Mouse (Mus musculus) left cerebral cortex, adult 9 months (tissue): ENCODE data around the gene Hexim2.
A peak's percentile ranks its signal among the peaks of the same experiment; 100 is the strongest.

Source experiments
- DNase-seq, 2 experiments: peaks; one replicate each; pipeline ENCODE4 v3.0.0; 2022; ENCODE audit warnings: low spot score in 2 of 2

The Hexim2 gene

DNA sequence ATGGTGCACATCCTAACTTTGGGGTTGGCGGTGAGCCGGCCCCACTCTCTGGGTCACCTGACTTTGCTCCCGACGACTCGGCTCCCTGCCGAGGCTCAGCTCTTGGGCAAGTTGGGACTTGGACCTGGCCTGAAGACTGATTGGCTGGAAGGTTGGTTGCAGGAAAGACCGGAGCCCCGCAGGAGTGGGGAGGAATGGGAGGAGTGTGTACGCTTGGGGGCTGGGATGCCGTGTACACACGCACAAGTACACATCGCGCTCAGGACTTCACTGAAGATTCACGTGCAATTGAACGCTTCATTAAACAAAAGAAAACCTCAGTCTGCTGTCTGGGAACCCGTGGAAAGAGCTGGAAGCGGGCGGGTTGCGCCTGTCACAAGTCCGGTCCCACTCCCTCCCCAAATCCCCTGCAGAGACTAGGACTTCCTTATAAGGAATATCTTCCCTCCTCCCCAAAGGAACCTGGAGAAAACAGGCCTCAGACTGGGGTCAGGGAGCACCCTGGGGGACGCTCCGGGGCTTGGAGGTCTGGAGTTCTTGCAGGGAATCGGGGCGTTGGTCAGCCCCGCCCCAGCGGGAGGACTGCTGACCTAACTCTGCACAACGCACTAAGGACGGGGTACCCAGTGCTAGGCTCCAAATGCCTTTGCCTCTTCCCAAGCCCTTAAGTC, 20.2 kb upstream of the Hexim2 start:
- no peak for DNase-seq

DNA sequence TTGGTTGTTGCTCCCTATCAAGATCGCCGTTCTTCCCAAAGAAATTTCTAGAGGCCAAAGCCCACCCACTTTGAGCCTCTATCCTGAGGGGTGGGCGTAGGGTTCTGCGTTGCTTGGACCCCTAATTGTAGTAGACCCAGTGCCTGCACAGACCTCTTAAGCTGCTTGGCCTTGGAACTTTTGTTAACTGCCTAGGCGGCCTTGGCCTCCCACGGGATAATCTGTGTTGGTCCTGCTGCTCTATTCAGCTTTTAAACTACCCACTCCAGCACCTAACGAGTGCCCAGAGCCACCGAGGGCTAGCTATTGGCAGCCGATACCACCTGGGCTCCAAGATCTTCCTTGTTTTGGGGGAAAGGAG, 19.7 kb upstream of the Hexim2 start:
- DNase-seq, result no peak

DNA sequence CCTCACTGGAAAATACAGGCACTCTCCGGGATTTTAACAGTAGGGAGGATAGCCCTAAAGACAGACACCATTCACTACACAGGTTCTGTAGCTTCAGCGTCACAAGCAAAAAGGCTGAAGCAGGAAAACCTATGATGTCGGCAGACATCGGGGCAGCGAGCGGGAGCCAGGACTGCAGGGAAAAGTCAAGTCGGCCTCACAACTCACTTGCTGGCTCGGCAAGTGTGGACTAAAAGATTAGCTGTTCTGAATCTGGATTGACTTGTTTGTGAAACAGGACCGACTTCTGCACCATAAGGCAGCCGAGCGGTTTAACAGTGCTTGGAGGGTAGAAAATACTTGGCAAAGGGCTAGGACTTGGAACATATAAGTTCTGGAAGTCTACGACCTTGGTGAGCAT, 19.2 kb upstream of the Hexim2 start:
- no peak for DNase-seq

DNA sequence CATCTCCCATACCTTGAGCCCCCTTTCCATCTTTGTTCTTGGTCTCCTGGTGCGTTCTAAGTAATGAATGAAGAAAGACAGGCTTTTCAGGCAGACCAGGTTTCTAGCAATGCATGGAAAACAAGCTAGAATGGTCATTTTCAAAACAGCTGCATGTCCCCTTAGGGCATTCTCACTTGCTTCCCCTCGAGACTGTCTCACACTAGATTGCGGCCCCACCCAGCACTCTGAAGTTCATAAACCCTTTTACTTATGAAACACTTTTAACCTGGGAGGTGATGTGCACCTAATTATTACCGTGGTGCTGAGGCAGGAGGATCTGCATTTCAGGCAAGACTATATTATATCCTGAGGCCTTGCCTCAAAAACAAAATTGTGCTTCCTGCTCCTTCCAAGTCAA, 18.5 kb upstream of the Hexim2 start:
- DNase-seq, result no peak

DNA sequence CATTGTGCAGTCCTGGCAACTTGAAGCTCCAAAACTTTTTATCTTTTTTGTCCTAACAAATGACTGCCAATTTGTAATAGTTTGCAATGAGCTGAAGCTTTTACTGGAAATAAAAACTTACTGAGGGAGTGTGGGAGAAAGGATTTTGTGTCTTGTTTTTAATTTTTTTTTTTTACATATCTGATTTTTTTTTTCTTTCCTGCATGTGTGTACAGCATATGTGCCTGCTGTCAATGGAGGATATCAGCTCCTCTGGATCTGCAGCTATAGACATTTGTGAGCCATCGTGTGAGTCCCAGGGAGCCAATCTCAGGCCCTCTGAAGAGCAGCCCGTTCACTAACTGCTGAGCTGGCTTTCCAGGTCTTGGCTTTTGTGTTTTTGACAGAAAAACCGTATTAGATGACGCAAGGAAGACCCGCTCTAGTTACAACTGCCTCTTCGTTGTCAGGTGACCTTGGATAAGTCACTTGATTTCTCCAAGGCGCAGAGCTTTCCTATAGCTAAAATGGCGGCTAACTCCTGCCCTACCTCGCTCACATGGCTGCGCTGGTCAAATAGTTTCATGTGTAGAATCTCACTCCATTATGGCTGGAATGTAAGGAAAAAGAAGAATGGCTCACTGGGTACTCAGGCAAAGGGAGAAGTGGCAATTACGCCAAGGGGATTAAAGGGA, 17.8 kb upstream of the Hexim2 start:
- no peak for DNase-seq

DNA sequence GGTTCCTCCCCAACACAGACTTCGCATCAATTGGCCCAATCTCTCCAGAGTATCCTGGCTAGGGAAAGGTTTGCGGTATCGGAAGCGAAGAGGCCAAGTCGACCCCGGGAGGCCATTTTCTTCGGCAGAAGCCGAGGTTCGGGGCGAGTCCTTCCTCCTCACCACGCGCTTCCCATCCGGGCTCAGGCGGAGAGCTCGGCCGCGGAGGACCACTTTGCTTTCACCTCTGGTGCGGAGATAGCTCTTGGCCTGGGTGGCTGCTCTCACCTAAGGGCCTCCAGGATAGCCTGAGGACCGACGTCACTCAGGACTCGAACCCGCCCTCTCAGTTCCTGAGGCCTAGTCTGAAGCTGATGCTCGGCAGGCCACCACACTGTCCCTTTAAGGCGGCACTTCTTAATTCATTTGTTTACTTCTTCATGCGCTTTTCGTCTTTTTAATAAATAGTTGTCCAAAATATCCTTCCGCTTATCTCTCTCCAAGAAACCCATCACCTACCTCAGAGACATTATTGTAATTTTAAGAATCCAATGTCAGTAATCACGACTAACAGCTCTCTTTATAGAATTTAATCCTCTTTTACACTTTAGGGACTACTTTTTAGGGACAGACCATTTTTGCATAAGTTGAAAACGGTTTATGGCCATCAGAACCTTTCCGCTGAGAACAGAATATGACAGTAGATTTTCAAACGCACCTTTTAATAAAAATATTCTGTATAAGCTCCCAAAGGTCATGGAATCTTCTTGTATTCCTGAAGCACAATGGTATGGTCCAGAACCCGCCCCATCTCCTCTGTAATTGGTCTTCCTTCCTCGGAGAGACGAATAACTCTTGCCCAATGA, 16.8 kb upstream of the Hexim2 start:
- DNase-seq, result peak; percentile 78 to 85

DNA sequence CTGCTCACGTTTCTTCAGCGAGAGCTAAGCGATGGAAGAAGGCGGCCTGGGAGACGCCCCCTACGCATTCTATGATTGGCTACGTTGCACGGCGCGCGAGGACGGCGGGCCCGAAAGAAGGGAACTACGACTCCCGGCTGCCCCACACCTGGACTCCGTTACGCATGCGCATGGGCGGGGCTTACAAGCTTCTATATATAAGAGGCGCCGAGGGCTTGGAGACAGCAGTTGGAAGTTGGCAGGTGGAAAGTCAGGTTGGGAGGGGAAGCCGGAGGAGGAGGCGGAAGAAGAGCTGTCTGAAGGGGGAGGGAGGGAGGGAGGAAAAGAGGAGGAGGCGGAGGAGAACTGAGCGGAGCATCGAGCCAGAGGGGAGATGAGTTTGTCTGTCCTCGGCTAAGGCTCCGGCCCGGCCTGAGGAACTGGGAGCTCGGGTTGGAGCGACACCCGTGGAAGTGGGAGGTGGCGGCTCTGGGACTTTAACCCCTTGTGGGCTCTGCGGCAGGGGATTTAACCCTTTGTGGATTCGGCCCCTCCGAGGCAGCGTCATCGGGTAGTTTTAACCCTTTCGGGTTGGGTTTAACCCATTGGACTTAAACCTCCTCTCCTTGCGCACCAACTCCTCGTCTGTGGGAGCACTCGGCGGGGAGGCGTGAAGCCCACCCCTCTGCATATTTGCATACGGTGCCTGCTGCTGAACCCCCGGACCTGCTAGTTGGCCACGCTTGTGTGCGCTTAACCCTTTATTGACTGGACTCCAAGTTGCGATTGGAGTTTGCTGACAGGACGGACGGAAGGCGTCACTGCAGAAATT, 16.0 kb upstream of the Hexim2 start, which contains the start of gene Hexim1:
TSS of gene Hexim1 (plus strand) at position 224 of the 811 bp plus-strand sequence.
- DNase-seq, result peak; percentile 99 to 100

DNA sequence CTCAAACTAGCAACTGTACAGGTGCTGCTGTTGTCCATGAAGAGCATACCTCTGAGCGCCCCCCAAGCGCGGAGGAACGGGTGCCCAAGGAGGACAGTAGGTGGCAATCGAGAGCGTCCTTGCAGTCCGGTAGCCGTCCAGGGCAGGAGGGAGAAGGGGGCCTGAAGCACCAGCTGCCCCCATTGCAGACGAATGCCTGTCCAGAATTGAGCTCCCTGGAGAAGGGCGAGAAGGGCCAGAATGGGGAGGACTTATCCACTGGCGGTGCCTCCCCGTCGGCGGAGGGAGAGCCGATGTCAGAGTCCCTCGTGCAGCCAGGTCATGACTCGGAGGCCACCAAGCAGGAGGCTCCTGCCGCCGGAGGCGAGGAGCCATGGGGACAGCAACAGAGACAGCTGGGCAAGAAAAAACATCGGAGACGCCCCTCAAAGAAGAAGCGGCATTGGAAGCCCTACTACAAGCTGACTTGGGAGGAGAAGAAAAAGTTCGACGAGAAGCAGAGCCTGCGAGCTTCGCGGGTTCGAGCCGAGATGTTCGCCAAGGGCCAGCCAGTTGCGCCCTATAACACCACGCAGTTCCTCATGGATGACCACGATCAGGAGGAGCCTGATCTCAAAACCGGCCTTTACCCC, 15.2 kb upstream of the Hexim2 start:
- peak in 1 of 2 experiments; percentile 78 for DNase-seq

DNA sequence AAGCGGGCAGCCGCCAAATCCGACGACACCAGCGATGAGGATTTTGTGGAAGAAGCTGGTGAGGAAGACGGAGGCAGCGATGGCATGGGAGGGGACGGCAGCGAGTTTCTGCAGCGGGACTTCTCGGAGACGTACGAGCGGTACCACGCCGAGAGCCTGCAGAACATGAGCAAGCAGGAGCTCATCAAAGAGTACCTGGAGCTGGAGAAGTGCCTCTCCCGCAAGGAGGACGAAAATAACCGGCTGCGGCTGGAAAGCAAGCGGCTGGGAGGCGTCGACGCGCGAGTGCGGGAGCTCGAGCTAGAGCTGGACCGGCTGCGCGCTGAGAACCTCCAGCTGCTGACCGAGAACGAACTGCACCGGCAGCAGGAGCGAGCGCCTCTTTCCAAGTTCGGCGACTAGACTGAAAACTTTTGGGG, 14.6 kb upstream of the Hexim2 start:
- DNase-seq, result no peak

DNA sequence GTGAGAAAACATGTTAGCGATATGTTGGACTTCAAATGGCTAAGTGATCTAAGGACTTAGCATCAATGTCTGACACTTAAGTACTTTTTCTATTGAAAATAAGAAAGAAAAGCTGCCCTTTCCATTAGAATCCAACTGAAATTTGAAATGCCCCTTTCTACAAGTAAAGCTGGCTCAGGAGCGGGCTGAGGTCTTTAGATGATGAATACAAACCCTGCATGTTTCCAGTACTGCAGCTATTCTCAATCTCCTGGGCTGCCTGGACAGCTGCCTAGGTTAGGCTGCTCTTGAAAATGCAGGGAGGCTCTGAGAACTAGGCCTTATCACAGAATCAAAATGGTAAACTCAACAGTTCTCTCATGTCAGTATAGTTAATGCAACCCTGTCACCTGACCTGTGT, 13.4 kb upstream of the Hexim2 start:
- DNase-seq, result no peak

DNA sequence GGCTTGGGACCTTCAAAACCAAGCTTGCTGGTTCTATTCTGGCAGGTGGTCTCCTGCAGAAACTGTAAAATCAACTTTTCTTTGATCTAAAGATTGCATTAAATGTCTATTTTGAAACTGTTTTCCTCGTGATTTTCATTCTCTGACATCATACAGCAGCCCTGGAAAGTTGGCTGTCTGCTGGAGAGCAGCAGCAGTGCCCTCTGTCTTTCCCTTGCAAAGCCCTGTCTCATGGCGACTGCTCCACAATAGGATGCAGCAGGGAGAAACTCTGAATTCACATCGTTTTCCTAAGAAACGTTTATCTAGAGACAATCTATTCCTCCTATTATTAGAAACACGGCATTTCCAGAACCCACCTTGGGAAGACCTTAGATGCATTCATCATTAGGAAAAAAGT, 12.6 kb upstream of the Hexim2 start:
- DNase-seq, result no peak

DNA sequence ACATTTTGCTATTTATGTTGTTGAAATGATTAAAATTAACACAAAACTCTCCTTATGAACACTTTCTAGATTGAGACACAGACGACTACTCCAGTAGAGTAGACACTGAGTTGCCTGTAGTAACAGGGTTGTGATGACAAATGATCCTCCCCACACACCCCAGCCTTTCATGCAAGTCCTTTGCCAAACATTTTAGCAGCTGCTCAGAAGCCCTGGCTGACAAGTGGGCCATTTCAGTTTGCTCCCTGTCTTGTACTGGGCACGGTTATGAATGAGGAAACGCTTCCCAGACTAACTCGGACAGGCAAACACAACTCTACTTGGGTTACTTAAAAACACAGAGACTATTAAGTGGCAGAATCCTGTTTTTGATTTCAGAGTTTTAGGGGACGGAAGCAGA, 11.9 kb upstream of the Hexim2 start:
- no peak for DNase-seq

DNA sequence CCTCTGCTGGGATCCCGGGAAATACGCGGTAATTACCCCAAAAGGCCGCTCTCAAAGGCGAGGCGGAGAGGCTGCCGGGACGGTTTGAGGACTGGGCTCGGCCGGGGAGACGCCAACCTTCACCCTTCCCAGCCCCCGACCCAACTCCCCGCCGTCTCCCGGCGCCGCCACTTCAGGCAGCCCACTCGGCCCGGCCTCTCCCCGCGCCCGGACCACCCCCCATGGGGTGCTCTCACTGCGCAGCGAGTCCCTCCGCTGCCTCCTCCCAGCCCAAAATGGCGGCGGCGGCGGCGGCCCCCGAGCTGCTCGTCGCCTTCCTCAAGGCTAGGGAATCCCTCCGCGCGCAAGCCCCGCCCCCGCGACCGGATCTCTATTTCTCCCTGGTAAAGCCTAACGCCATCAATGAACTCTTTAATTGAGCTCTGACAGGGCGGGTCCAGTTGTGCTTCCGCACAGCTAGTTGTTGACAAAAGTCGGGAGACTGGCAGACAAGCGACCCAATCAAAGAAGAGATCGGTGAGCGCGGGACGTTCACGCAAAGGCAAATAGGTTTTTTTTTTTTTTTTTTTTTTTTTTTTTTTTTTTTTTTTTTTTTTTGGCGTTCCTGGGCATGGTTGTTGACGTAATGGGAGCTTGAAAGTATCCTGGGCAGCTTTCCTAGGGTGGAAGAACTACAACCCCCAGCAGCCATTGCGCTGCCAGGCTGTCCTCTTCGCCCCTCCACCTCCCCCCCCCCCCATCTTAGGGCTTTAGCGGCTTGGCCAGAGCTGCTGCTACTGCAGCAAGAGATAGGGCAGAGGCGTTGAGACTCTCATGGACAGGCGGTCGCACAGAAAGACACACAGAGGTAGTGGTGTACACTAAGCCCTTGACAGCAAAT, 587 bp downstream of the Hexim2 start:
- DNase-seq, result peak; percentile 99 to 100

DNA sequence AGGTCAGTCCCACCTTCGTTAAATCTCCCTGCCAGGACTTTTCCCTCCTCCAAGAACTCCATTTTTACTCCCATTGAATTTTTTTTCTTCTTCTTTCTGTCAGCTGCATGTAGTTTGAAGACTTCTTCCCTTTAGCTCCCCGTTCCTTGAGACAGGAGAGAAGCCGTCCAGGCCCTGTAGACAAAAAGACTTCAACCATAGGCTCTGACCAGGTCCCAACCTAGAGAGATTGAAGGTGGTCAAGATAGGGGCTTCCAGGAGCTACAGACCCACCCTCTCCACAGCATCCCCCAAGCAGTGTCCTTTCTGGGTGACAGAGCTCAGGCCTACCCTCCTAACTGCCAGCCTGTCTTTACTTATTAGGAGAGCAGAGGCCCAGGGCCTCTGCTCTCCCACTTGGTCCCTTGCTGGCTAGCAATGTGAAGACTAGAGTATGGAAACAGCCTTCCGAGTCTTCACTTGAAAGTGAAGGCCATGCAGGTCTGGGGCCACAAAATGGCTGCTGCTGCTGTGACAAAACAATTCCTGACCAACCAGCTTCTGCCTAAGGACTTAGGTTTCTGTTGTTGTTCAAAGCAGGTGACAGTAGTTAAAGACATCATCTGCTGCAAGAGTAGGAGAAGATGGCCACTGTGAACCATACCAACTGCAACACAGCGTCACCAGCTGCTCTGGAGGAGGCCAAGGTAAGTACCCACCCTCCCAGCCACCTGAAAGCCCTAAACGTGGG, 1.4 kb downstream of the Hexim2 start:
- no peak for DNase-seq

DNA sequence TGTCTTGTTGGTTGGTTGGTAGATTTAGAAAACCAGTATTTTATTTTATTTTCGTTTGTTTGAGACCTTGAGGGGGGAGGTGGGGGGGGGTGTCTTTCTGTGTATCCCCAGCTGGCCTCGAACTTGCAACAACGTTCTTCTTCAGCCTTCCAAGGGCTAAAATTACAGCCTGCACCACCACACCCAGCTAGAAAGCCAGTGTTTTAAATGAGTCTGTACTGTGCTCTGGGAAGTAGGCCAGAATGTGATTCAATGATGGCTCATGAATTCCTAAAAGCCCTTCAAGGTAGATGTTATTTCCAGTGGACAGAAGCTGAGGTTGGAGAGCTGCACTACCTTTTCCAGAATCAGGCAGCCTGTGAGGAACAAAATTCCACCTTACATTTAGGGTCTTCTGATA, 2.0 kb downstream of the Hexim2 start:
- DNase-seq, result no peak

DNA sequence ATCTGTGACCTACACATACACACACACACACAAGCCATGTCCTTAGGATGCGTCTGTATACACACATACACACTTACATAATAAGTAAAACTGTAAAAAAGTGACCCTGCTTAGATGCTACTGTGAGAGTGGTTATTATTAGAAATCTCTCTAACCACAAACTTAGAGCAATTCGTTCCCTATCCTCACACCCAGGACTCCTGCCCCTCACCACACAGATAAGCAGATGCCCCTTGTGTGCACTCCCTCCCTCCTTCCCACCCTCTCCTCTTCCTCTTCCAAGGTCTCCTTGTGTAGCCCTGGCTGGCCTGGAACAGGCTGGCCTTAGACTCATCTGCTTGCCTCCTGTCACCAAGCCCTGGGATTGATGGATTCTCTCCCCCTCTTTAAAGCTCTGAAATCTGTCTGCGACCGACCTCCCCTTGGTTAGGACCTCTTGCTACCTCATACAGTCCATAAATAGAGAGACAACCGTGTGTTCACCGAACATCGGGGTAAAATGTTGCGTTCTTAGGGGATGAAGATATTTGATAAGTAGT, 3.9 kb downstream of the Hexim2 start:
- no peak for DNase-seq

DNA sequence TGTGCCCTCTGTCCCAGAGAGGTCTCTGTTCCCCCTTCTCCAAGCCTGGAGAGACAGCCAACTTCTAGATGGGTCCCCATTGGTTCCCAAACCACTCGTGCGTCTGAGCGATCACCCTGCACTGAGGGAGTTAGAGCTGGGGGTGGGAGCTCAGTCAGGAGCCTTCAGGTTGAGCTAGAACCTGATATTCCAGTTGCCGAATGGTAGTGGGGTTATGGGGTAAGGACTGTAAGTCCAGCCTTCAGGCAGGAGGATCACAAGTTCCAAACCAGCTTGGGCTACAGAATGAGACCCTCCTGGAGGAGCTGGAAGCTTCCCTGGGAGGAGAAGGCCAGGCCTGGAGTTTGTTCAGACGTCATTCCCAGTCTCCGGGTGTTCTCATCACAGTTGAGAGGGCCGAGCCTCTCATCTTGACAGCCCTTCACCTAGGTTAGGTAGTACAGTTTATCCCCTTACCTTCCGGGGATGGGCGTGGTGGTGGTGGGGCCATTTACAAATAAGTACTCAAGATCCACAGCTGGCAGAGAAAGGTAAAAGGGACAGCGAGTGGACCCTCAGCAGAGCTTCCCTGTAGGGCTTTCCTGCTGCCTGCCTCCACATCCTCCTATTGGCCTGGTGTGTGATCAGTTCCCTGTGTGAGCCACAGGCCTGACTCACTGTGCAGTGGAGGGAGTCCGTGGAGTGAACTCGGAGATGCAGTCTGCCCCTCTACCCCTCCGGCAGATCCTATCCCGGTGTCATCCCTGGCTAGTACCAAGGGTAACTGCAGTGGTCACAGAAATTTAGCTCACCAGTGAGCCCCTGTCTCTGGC, 7.9 kb downstream of the Hexim2 start:
- no peak for DNase-seq

DNA sequence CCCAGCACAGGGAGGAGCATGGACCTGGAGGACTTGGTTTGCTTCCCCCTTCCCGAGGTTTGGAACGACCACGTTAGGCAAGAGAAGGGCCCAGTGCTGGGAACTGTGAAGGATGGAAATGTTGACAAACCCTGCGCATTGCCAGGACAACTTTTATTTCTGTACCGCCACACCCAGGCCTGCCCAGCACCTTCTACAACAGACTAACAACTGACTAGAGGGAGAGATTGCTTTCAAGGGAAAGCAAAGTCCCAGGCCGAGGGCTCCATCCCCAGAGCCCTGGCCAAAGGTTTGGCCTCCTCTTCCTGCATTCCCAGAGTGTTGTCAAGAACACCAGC, 8.5 kb downstream of the Hexim2 start:
- no peak for DNase-seq
